Mouse (Mus musculus) kidney, embryonic 16.5 days (tissue): Measurements from ENCODE around the gene Hnrnpul1. TPM values are rescaled to one million over a fixed set of nuclear protein-coding genes. Genes with fewer than 3 reads are reported as not detected.

ENCODE experiments used
- ATAC-seq: fragments of 200-750 bp; cut with Nextera tagmentation; 2 replicates; pipeline ENCODE4 v1.8.0; 2017; ENCODE audit warnings: moderate TSS enrichment; ENCODE audit not compliant: low FRiP score, low TSS enrichment
- H3K27ac ChIP-seq: fragments of 300-500 bp; sonication (generic); 2 replicates; pipeline ENCODE4 v1.5.1; 2014; ENCODE audit warnings: low read length
- H3K27me3 ChIP-seq: fragments of 300-500 bp; sonication (generic); 2 replicates; pipeline ENCODE4 v1.6.1; 2014; ENCODE audit warnings: low read length, control low read depth, mixed read lengths; ENCODE audit not compliant: insufficient read depth
- H3K36me3 ChIP-seq: fragments of 300-500 bp; sonication (generic); 2 replicates; pipeline ENCODE4 v1.6.1; 2014; ENCODE audit warnings: low read length, control low read depth, mixed read lengths; ENCODE audit not compliant: insufficient read depth
- H3K4me1 ChIP-seq: fragments of 300-500 bp; sonication (generic); 2 replicates; pipeline ENCODE4 v1.6.1; 2014; ENCODE audit warnings: low read length, control low read depth, mixed read lengths; ENCODE audit not compliant: insufficient read depth
- H3K4me2 ChIP-seq: fragments of 300-500 bp; sonication (generic); replicated peaks from 2 replicates; pipeline ENCODE4 v1.6.1; 2014; ENCODE audit warnings: low read depth, low read length
- H3K4me3 ChIP-seq: fragments of 300-500 bp; sonication (generic); 2 replicates; pipeline ENCODE4 v1.5.1; 2014; ENCODE audit warnings: mild to moderate bottlenecking, low read length
- H3K9ac ChIP-seq: fragments of 300-500 bp; sonication (generic); replicated peaks from 2 replicates; pipeline ENCODE4 v1.6.1; 2014; ENCODE audit warnings: low read length
- H3K9me3 ChIP-seq: fragments of 300-500 bp; sonication (generic); 2 replicates; pipeline ENCODE4 v1.6.1; 2016; ENCODE audit warnings: low read length, control low read depth
- WGBS: fragments of 180-500 bp; shearing (Covaris S2); extraction: QIAGEN DNeasy Blood & Tissue Kit; methylation state at CpG from one replicate; pipeline ENCODE4 v1.1.7; 2014; 5-methylcytosine and 5-hydroxymethylcytosine counted together
- polyA plus RNA-seq: library from polyadenylated mRNA; unstranded; fragments of >200 nt; fragmentation: Nextera tagmentation; extraction: Ambion mirVana; gene quantifications from 2 replicates; pipeline ENCODE4 v1.2.1, GENCODE M21; 2015

Gene Hnrnpul1
- polyA plus RNA-seq, 1 experiment from 2014 or later, result 43.7 TPM

- peak; percentile 52 for ATAC-seq
- Histone ChIP-seq H3K27me3 (peaks cover 21% of the 10 kb centered on the region), H3K9ac (peak within 1 kb of the TSS; percentile 82), H3K4me2 (peak within 1 kb of the TSS; percentile 93), H3K27ac (peak within 1 kb of the TSS; percentile 83), H3K4me1 (peaks cover 37% of the 10 kb centered on the region), H3K36me3 (no peaks in the 10 kb centered on the region), H3K9me3 (no peaks in the 10 kb centered on the region), H3K4me3 (peak within 1 kb of the TSS; percentile 70)
- under 1% methylated on average over 54 of the region's 69 CpGs for WGBS
These were observed 67.7 kb downstream of the Hnrnpul1 start, which contains the start of gene Tgfb1 for GRCm38 (mm10) chr7:25686680-25687531. TSS of gene Tgfb1 (plus strand) at chr7:25687002.

GRCm38 (mm10) chr7:25685926-25686470 is 68.6 kb downstream of the Hnrnpul1 start:
- Histone ChIP-seq H3K9me3 (no peaks in the 10 kb centered on the region), H3K4me1 (peaks cover 40% of the 10 kb centered on the region), H3K36me3 (no peaks in the 10 kb centered on the region), H3K27me3 (peaks cover 21% of the 10 kb centered on the region), H3K27ac (no peak overlapping the region), H3K9ac (peak overlapping the region; percentile 31; the same call in 1 of the 2 replicates), H3K4me2 (peak overlapping the region; percentile 93), H3K4me3 (peak overlapping the region; percentile 70)
- 71% methylated on average over 21 of the region's 21 CpGs for WGBS
- ATAC-seq, result no peak

GRCm38 (mm10) chr7:25684659-25685058 is 69.9 kb downstream of the Hnrnpul1 start:
- WGBS, result 96% methylated on average over 6 of the region's 6 CpGs
- no peak overlapping the region for H3K9ac ChIP-seq
- H3K4me2 ChIP-seq, result no peak overlapping the region
- no peak overlapping the region for H3K4me3 ChIP-seq
- H3K9me3 ChIP-seq, result no peaks in the 10 kb centered on the region
- no peak for ATAC-seq
- no peaks in the 10 kb centered on the region for H3K36me3 ChIP-seq
- H3K4me1 ChIP-seq, result peaks cover 43% of the 10 kb centered on the region
- no peak overlapping the region for H3K27ac ChIP-seq
- H3K27me3 ChIP-seq, result peaks cover 16% of the 10 kb centered on the region

- Histone ChIP-seq H3K9ac (no peak overlapping the region; the same call in 1 of the 2 replicates), H3K4me3 (no peak overlapping the region), H3K36me3 (no peaks in the 10 kb centered on the region), H3K27me3 (peaks cover 12% of the 10 kb centered on the region), H3K4me2 (no peak overlapping the region), H3K9me3 (no peaks in the 10 kb centered on the region), H3K27ac (0 out of 2 replicates have a peak overlapping the region, but pooled peaks have one; percentile 25), H3K4me1 (peaks cover 32% of the 10 kb centered on the region)
- no peak for ATAC-seq
- 60% methylated on average over 7 of the region's 7 CpGs for WGBS
These were observed 70.9 kb downstream of the Hnrnpul1 start for GRCm38 (mm10) chr7:25683474-25684180.

- Histone ChIP-seq H3K27me3 (peaks cover 8% of the 10 kb centered on the region; the same call in 1 of the 2 replicates), H3K27ac (no peak overlapping the region), H3K4me2 (peak overlapping the region; percentile 64), H3K4me1 (peaks cover 20% of the 10 kb centered on the region), H3K4me3 (peak overlapping the region; percentile 57), H3K9me3 (no peaks in the 10 kb centered on the region), H3K36me3 (no peaks in the 10 kb centered on the region), H3K9ac (no peak overlapping the region)
- no peak for ATAC-seq
- 60% methylated on average over 15 of the region's 15 CpGs for WGBS
These were observed 73.0 kb downstream of the Hnrnpul1 start for GRCm38 (mm10) chr7:25681341-25682231.

GRCm38 (mm10) chr7:25680514-25681258 is 73.9 kb downstream of the Hnrnpul1 start, which contains the start of gene B9d2:
TSS of gene B9d2 (plus strand) at chr7:25680780.
- Histone ChIP-seq H3K4me1 (peaks cover 11% of the 10 kb centered on the region), H3K4me3 (peak within 1 kb of the TSS; percentile 57), H3K27ac (peak within 1 kb of the TSS; percentile 87), H3K9me3 (no peaks in the 10 kb centered on the region), H3K27me3 (peaks cover 15% of the 10 kb centered on the region), H3K36me3 (no peaks in the 10 kb centered on the region), H3K4me2 (peak within 1 kb of the TSS; percentile 64), H3K9ac (peak within 1 kb of the TSS; percentile 64)
- WGBS, result under 1% methylated on average over 46 of the region's 46 CpGs
- peak; percentile 97 for ATAC-seq

GRCm38 (mm10) chr7:25679971-25680370 is 74.6 kb downstream of the Hnrnpul1 start:
- Histone ChIP-seq H3K27ac (no peak overlapping the region), H3K4me3 (peak overlapping the region; percentile 57), H3K9me3 (no peaks in the 10 kb centered on the region), H3K9ac (peak overlapping the region; percentile 64), H3K27me3 (peaks cover 21% of the 10 kb centered on the region), H3K4me1 (peaks cover 14% of the 10 kb centered on the region), H3K36me3 (no peaks in the 10 kb centered on the region), H3K4me2 (peak overlapping the region; percentile 64)
- 11% methylated on average over 6 of the region's 6 CpGs for WGBS
- ATAC-seq, result no peak

GRCm38 (mm10) chr7:25677013-25677412 is 77.5 kb downstream of the Hnrnpul1 start:
- peaks cover 36% of the 10 kb centered on the region for H3K27me3 ChIP-seq
- WGBS, result 89% methylated on average over 7 of the region's 7 CpGs
- H3K9me3 ChIP-seq, result no peaks in the 10 kb centered on the region
- no peak overlapping the region for H3K4me3 ChIP-seq
- H3K27ac ChIP-seq, result no peak overlapping the region
- H3K4me1 ChIP-seq, result peaks cover 17% of the 10 kb centered on the region
- H3K9ac ChIP-seq, result no peak overlapping the region
- H3K36me3 ChIP-seq, result no peaks in the 10 kb centered on the region
- no peak for ATAC-seq
- H3K4me2 ChIP-seq, result no peak overlapping the region
